Mouse (Mus musculus) heart, adult 18-20 months (tissue): ENCODE data around the gene Zbtb33. TPM values are rescaled to one million over a fixed set of nuclear protein-coding genes. Genes with fewer than 3 reads are reported as not detected.

ENCODE experiments used
- DNase-seq, 2 experiments: peaks; one replicate each; pipeline ENCODE4 v3.0.0; 2021 to 2022; ENCODE audit warnings: mixed read lengths in 1 of 2
- long read RNA-seq, 2 experiments: library from polyadenylated mRNA; stranded (forward); transcript quantifications; one replicate each; pipeline ENCODE4 v2.0.0; 2021
- microRNA-seq, 2 experiments: library from miRNA; unstranded; fragments of <30 nt; microRNA quantifications; one replicate each; pipeline ENCODE4 v1.2.0; 2022
- total RNA-seq, 2 experiments: library from RNA; stranded (reverse); gene quantifications; 2 replicates each; pipeline ENCODE4 v1.2.3; 2021

Gene Zbtb33
- total RNA-seq: 10 to 100 TPM in 1 of 2 experiments, 1 to 10 TPM in 1; 9.4 to 11.5 TPM
- long read RNA-seq, experiment 1, partial matches to known transcripts: 0 of 2 reads
- long read RNA-seq, experiment 1, other reads (novel, unspliced or antisense): 2 of 2 reads
- long read RNA-seq, experiment 2: 0 reads

DNA sequence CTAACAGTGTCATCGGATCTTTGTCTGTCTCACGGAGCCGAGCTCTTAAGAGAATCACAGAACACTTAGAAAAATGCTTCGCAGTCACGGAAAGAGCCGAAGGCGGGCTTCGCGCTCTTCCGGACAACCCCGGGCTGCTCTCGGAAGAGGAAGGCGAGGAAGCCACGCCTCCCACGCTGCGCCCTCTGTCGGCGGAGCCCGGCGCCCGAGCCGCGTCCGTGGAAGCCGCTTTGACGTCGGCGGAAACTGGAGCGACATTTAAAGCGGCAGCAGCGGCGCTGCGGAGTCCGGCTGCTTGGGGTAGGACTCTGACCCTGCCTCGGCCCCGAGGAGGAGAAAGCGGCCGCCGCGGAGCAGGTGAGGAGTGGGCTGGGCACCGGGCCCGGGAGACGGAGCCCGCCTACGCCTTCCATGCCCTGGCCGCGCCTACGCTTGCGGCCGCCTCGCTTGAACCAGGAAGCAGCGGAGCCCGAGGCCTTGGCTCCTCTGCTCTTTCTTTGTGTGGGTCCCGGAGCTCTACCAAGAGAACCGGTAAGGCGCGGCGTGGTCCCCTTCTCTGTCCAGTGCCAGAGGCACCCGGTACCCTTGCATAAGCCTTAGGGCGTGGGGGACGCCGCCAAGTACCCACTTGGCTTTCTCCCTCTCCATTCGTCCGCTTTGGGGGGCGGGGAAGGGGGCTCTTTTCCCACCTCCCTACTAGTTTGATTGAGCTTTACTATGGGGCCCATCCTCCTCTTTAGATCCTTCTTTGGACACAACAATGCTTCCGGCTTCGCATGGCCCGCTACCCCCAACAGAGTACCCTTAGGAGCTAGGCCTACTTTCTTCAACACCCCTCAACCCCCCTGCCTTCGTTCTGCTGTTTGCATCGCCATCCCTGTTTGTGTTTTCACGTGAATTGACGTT is at the start of gene Zbtb33:
TSS of gene Zbtb33 (plus strand) at position 242 of the 906 bp plus-strand sequence.
- peak; percentile 89 to 90 for DNase-seq

DNA sequence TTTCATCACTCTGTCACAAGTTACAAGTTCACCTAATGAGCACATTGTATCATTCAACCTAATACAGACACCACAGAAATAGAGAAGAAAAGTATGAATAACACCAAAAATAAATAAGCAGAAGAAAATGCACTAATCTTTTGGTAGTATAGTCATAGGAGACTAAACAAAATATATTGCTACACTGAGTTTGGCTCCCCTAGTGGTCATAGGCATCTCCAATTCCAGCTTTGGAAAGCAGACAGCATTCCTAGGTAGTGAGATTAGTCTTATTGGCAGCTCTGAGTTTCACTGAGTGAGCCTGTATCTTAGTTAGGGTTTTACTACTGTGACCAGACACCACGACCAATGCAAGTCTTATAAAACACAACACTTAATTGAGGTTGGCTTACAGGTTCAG is 30.5 kb upstream of the Zbtb33 start:
- no peak for DNase-seq

DNA sequence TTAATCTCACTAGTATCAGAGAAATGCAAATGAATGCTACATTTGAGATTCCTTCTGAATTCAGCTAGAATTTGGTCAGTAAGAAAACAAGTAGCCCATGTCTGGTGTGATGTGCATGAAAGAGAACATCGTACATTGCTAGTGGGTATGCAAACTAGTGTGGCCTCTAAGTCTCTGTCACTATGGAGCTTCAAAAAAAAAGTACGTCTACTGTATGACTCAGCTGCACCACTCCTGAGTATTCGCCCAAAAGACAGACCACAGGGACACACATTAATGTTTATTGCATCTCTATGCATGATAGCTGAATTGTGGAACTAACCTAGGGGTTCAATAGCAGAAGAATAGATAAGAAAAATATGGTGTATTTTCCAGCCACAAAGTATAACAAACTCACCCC is 24.3 kb upstream of the Zbtb33 start:
- no peak for DNase-seq

DNA sequence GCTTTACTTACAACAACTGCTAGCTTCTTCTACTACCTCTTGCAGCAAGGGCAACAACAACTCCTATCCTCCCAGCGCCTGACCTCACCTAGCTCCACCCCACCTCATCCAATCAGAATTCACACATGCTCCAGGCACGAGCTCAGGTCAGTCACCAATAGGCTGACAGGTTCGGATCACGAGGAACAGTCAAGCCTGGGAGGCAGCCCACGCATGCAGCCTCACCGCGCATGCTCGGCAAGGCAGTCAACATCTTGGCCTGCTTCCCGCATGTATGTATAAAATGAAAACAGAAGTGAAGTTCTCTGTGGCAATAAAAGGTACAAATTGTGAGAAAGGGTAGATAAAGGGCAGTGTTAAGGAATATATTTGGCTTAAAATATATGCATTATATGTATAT is 23.5 kb upstream of the Zbtb33 start:
- no peak for DNase-seq

DNA sequence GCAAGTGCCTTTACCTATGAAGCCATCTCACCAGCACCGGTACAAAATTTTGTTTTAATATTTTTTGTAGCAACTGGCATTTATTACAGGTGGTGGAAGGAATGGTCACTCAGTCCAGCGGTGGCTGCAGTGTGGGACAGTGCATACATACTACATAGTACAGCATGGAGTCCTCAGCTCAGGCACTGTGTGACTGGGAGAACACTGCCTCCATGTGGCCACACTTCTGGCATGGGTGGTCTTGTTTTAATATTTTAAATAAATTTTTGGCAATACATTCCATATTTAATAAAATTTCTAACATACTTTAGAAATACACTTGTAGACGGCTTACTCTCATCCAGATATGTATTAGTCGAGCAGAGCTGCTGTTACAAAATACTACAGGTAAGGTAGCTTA is 23.0 kb upstream of the Zbtb33 start:
- DNase-seq: no peak

DNA sequence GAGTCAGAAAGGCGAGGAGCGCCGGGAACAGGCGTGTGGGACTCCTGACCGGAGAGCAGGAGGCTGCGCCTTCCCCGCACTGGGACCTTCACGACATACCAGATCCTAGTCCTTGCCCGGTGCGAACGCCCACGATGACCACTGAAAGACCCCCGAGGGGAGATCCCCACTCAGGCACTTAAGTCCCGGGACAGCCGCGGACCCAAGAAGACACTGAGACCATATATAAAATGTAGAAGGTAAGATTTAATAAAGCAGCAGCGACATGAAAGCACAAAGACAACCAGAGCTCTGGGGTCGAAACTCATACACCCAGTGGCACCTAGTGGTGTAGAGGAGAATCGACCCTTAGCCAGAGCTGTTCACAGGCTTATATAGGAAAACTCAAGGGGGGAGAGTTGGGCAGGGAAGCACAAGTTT is 9.7 kb upstream of the Zbtb33 start:
- DNase-seq: peak; percentile 65 to 67

DNA sequence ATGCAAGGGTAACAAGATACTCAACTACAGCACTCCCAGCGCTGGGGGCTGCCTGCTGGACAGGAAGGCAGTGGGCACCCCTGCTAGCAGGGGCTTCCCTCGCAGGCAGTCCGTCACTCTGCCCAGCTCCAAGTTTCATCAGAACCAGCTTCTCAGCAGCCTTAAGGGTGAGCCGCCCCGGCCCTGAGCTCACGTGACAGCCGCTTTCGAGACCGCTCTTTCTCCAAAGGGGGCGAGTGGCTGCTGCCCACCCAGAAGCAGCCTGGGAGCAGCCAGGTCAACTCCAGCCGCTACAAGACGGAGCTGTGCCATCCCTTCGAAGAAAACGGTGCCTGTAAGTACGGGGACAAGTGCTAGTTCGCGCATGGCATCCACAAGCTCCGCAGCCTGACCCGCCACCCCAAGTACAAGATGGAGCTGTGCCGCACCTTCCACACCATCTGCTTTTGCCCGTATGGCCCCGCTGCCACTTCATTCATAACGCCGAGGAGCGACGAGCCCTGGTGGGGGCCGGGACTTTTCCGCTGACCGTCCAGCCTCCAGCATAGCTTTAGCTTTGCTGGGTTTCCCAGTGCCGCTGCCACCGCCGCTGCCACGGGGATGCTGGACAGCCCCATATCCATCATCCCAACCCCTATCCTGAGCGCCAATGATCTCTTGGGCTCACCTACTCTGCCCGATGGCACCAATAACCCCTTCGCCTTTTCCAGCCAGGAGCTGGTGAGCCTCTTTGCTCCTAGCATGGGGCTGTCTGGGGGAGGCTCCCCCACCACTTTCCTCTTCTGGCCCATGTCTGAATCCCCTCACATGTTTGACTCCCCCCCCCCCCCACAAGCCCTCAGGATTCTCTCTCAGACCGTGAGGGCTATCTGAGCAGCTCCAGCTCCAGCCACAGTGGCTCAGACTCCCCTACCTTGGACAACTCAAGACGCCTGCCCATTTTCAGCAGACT is 8.7 kb upstream of the Zbtb33 start:
- DNase-seq: peak; percentile 4 to 41

DNA sequence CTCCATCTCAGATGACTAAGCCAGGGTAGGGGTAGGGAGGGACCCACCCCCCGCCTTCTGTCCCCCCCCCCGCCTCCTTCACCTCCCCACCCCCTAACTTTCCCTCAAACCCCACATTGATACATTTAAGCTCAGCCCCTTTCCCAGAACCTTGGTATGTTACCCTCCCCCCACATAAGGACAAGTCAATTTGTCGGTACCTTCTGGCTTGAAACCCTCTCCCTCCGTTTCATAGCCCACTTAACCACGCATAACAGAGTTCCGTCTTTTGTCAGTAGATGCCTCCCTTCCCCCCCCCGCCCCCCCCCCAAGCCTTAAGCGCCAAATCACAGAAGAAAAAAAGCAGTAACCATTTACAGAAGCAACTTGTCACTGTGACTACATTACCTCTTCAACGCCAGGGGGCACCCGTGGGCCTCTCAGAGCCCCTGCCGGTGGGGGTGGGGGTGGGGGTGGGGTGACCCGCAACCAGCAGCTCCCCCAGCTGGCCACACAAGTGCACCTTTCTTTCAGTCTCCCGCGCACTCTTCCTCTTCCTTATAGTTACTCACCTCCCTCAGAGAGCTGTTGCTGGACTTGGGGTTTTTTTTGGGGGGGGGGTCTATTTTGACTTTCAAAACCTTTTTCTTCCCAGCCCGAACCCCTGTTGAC is 7.9 kb upstream of the Zbtb33 start:
- peak; percentile 51 to 54 for DNase-seq

DNA sequence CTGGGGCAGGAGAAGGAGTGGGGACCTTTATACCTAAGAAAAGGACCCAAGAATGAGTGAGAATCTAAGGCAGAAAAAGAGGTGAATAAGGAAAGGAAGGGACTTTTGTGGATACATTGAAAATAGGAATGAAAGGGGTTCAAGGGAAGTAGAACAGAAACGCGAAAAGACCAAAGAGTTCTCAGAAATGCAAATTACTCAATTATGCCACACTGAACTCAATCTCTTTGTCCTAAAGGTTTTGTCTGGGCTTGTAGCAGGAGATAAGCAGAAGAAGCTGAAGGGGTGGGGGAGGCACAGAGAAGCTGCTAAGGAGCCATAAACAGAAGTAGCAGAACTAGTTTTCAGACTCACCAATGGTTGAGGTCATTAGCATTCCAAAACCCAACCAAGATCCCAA is 4.1 kb upstream of the Zbtb33 start:
- DNase-seq: no peak

DNA sequence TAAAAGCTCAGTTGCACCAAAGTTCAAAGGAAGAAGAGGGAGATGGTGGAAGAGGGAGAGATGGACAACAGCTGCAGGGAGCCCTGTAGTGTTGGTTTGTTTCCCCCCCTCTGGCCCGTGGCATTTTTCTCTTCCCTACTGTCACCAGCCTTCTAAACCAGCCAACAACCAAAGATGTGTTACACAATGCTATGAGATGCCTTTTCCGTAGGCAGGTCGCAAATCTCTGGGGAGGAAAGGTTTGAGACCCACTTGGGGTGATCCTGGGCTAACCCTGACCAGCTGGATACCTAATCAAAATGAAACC is 818 bp downstream of the Zbtb33 start:
- DNase-seq: peak in 1 of 2 experiments; percentile 2

DNA sequence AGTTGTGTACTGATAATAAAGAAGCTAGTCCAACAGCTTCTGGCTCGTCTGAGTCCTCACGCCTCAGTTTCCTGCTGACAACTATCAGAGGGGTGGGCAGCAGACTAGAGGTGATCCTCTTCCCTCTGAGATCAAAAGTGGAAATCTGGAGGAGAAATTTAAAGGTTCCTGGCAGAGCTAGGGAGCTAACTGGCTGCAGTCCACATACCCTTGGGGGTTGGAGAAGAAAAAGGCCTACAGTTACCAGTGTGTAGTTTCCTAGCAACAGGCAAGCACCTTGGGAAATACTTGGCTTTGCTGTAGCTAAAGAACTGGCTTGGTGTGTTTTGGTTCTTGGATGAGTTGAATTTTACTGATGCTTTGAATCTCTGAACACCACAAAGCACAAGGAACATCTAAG is 12.2 kb downstream of the Zbtb33 start:
- DNase-seq: no peak

DNA sequence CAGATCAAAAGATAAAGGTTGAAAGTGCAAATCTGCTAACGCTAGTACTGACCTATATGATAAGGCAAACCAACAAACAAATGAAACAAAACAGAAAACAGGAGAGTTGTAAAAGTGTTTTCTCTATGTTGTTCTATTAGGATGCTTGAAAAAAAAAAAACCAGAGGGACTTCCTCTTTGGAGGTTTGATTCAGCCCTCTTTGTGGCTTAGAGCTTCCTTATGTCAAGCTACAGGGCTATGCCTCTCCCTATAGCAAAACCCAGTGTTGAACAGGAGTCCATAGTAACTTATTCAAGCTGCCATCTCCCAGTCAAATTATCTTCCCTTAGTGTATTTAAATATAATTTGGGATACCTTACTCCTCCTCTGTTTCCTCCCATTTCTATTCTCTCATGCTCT is 17.8 kb downstream of the Zbtb33 start:
- DNase-seq: no peak

DNA sequence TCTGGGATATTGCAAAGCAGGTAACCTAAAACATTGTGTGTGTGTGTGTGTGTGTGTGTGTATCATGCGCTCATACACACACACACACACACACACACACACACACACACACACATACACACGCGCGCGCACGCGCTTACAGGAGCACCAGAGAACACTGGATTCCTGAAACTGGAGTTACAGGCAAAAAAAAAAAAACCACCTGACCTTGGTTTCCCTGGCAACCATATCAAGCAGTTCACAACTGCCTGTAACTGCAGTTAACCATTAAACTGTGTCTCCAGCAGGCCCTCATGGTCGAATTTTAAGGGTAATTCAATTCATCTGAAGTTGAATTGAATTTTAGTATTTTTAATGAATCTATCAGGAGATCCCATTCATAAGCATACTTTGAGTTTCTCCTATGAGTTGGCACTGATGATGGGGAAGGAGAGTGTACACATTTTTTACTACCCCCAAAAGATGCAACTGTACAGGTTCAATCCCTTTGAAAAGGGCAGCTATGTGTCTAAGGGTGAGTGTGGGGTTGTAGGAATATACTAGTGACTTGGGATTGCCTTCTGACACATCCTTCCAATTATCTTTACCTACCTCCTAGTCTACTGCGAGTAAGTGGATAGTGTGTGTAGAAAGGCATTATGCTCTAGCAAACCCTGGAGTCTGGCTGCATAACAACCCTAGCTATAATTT is 27.5 kb downstream of the Zbtb33 start:
- DNase-seq: no peak

DNA sequence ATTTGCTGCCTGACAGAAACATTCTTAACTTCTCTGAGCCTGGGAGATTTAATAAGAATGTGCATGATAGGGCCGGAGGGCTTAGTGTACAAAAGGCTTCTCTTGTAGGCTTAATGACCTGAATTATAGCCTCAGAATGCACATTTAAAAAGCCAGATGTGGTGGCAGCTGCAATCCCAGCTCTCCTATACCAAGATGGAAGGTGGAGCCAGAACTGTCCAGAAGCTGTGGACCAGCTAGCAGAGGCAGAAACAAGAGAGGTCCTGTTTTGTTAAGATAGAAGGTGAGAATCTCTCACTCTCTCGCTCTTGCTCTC is 28.0 kb downstream of the Zbtb33 start:
- no peak for DNase-seq

DNA sequence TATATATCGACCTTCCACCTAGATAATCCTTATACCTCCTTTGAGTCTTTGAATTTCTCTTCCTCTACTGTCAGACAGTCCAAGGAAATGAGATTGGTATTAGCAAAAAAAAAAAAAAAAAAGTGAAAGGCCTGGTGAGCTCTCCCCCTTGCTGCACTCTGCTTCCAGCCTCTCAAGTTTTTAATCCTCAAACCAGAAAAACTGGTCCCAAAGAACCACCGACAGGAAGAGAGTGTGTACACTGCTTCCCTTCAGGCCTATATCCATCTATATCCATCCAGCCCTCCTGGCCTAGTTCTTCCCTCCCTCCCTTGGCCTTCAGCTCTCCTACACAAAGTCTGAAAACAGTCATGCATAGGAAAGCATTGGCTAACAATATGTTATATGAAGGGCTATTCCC is 33.2 kb downstream of the Zbtb33 start:
- no peak for DNase-seq

DNA sequence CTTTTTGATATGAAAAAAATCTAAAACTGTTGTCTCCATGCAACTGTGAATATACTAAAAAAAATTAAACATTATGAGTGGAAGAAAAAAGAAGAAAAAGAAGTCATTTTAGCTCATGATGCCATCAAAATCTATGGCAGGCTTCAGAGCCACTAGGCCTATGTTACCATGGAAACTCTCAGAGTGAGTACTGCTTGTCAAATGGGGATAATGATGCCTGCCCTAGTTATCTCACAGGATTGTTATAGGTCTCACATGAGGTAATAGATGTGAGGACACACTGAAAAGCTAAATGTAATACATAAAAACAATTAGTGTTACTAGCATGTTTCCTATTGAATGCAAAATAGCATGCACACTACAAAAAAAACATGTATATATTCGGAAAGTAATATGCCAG is 40.3 kb downstream of the Zbtb33 start:
- no peak for DNase-seq

DNA sequence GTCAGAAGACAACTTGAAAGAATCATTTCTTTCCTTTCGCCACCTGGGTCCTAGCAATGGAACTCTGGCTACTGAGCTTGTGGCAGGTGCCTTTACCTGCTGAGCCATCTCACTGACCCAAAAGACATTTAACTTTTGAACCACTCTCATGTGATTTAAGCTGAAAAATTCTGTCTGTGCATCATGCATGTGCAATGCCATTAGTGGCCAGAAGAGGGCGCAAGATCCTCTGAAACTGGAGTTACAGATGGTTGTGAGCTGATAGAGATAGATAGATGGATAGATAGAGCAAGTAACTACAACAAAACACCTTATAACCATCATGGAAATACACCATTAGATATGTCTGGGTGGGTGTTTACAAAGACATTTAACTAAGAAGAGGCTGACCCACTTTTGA is 48.1 kb downstream of the Zbtb33 start:
- peak; percentile 4 to 56 for DNase-seq

Small RNA genes lying within 50 kb of the gene (microRNA-seq; reads per million reads assigned to microRNA genes)
- 0 reads per million in 2 experiments for gene Mir3110

Other genes starting within 250 kb of the Zbtb33 start
- gene Btg1-ps1, start 171.0 kb upstream of the Zbtb33 start, total RNA-seq: not detected
- not detected for gene Btg1-ps2, start 146.7 kb upstream of the Zbtb33 start, total RNA-seq
- gene Rhox10, start 123.3 kb upstream of the Zbtb33 start, total RNA-seq: not detected
- not detected for gene Rhox11, start 104.7 kb upstream of the Zbtb33 start, total RNA-seq
- gene Rhox12, start 78.9 kb upstream of the Zbtb33 start, total RNA-seq: not detected
- not detected for gene Rhox13, start 68.6 kb upstream of the Zbtb33 start, total RNA-seq
- gene Tmem255a, start 62.6 kb downstream of the Zbtb33 start, total RNA-seq: 1 to 10 TPM; 1.0 to 1.5 TPM
- gene Atp1b4, start 126.4 kb downstream of the Zbtb33 start, total RNA-seq: not detected